Mouse (Mus musculus) CH12.LX (cell line): ENCODE measurements around the gene Ccl7. TPM values are rescaled to one million over a fixed set of nuclear protein-coding genes. Genes with fewer than 3 reads are reported as not detected.

Experiments used
- DNase-seq: peaks from one replicate; pipeline ENCODE4 v3.0.0-alpha.2; 2013; ENCODE audit errors: extremely low read depth
- H3K27ac ChIP-seq: 2 replicates; pipeline ENCODE4 v1.5.1; 2012; ENCODE audit warnings: low read depth, mild to moderate bottlenecking, control low read depth, moderate library complexity; ENCODE audit not compliant: insufficient read depth
- H3K27me3 ChIP-seq: replicated peaks from 2 replicates; pipeline ENCODE3; 2012; ENCODE audit warnings: inconsistent platforms
- H3K36me3 ChIP-seq, 2 experiments: replicated peaks in 1 of 2; 2 replicates each; pipeline versions ENCODE3 to v1.6.1; 2012; ENCODE audit warnings: inconsistent platforms in 1 of 2, low read length in 1 of 2, mild to moderate bottlenecking in 1 of 2, mixed read lengths in 1 of 2, moderate library complexity in 1 of 2; ENCODE audit not compliant: control insufficient read depth in 1 of 2, insufficient read depth in 1 of 2
- H3K4me1 ChIP-seq, 2 experiments: 2 replicates each; pipeline ENCODE4 v1.6.1; 2012; ENCODE audit warnings: inconsistent platforms in 1 of 2, moderate library complexity in 1 of 2; ENCODE audit not compliant: insufficient read depth in 2 of 2, control insufficient read depth in 1 of 2
- H3K4me2 ChIP-seq: 2 replicates; pipeline ENCODE4 v1.6.1; 2012; ENCODE audit warnings: low read depth, mild to moderate bottlenecking, control low read depth; ENCODE audit not compliant: poor library complexity, insufficient read depth, severe bottlenecking
- H3K4me3 ChIP-seq, 3 experiments: fragments of 150-350 bp in 1 of 3; sonication (generic) in 1 of 3; replicated peaks in 1 of 3; 2 replicates each; pipeline versions ENCODE3 to v1.5.1; 2011 to 2012; ENCODE audit warnings: low read depth in 2 of 3, low read length in 2 of 3, mild to moderate bottlenecking in 2 of 3, moderate library complexity in 2 of 3, control low read depth in 1 of 3, improper control_type of control experiment in 1 of 3, inconsistent platforms in 1 of 3, mixed read lengths in 1 of 3; ENCODE audit not compliant: poor library complexity in 1 of 3
- H3K79me2 ChIP-seq: replicated peaks from 2 replicates; pipeline ENCODE4 v1.6.1; 2012; ENCODE audit warnings: mild to moderate bottlenecking, moderate library complexity; ENCODE audit not compliant: control insufficient read depth, poor library complexity, insufficient read depth, severe bottlenecking; ENCODE audit errors: extremely low read depth
- H3K9ac ChIP-seq: 2 replicates; pipeline ENCODE4 v1.6.1; 2012; ENCODE audit warnings: low read depth, mild to moderate bottlenecking, control low read depth, moderate library complexity; ENCODE audit not compliant: insufficient read depth
- H3K9me3 ChIP-seq: replicated peaks from 2 replicates; pipeline ENCODE3; 2012; ENCODE audit warnings: low read length, inconsistent platforms, mixed read lengths
- E2F4 ChIP-seq: IDR thresholded peaks from 2 replicates; pipeline ENCODE4 v1.6.1; 2011; ENCODE audit warnings: low read depth, low read length, improper control_type of control experiment; ENCODE audit not compliant: insufficient replicate concordance
- ELF1 ChIP-seq: IDR thresholded peaks from 2 replicates; pipeline ENCODE4 v1.6.1; 2014; ENCODE audit warnings: low read depth, mild to moderate bottlenecking, inconsistent platforms, low read length, improper control_type of control experiment
- EP300 ChIP-seq: IDR thresholded peaks from 2 replicates; pipeline ENCODE4 v1.6.1; 2011; ENCODE audit warnings: low read length, improper control_type of control experiment
- IRF4 ChIP-seq: IDR thresholded peaks from 2 replicates; pipeline ENCODE4 v1.6.1; 2014; ENCODE audit warnings: low read depth, mild to moderate bottlenecking, inconsistent platforms, low read length, improper control_type of control experiment
- JUN ChIP-seq: IDR thresholded peaks from 2 replicates; pipeline ENCODE4 v1.6.1; 2011; ENCODE audit warnings: low read depth, mild to moderate bottlenecking, low read length, improper control_type of control experiment, moderate library complexity; ENCODE audit not compliant: insufficient read depth
- MAFK ChIP-seq: IDR thresholded peaks from 2 replicates; pipeline ENCODE4 v1.6.1; 2011; ENCODE audit warnings: low read length, improper control_type of control experiment; ENCODE audit not compliant: insufficient replicate concordance
- MAZ ChIP-seq: IDR thresholded peaks from 2 replicates; pipeline ENCODE4 v1.6.1; 2012; ENCODE audit warnings: low read depth, mild to moderate bottlenecking, inconsistent platforms, low read length, improper control_type of control experiment, moderate library complexity
- MEF2A ChIP-seq: IDR thresholded peaks from 2 replicates; pipeline ENCODE4 v1.6.1; 2014; ENCODE audit warnings: low read depth, mild to moderate bottlenecking, inconsistent platforms, low read length, improper control_type of control experiment, borderline replicate concordance
- NRF1 ChIP-seq: IDR thresholded peaks from 2 replicates; pipeline ENCODE4 v1.6.1; 2014; ENCODE audit warnings: low read depth, mild to moderate bottlenecking, inconsistent platforms, low read length, improper control_type of control experiment, moderate library complexity
- PAX5 ChIP-seq: IDR thresholded peaks from 2 replicates; pipeline ENCODE4 v1.6.1; 2012; ENCODE audit warnings: low read length, inconsistent platforms, mixed read lengths
- RAD21 ChIP-seq: IDR thresholded peaks from 2 replicates; pipeline ENCODE4 v1.6.1; 2011; ENCODE audit warnings: low read depth, mild to moderate bottlenecking, low read length, improper control_type of control experiment, moderate library complexity
- RCOR1 ChIP-seq: conservative IDR thresholded peaks from 2 replicates; pipeline ENCODE4 v1.6.1; 2012; ENCODE audit warnings: low read depth, mild to moderate bottlenecking, inconsistent platforms, low read length, improper control_type of control experiment
- TCF12 ChIP-seq: IDR thresholded peaks from 2 replicates; pipeline ENCODE4 v1.6.1; 2014; ENCODE audit warnings: low read depth, mild to moderate bottlenecking, inconsistent platforms, low read length, improper control_type of control experiment
- UBTF ChIP-seq: IDR thresholded peaks from 2 replicates; pipeline ENCODE4 v1.6.1; 2012; ENCODE audit warnings: low read depth, mild to moderate bottlenecking, inconsistent platforms, low read length, improper control_type of control experiment, moderate library complexity
- USF2 ChIP-seq: conservative IDR thresholded peaks from 2 replicates; pipeline ENCODE4 v1.6.1; 2011; ENCODE audit warnings: low read depth, low read length, improper control_type of control experiment
- ZC3H11A ChIP-seq: IDR thresholded peaks from 2 replicates; pipeline ENCODE4 v1.6.1; 2012; ENCODE audit warnings: low read depth, mild to moderate bottlenecking, inconsistent platforms, low read length, improper control_type of control experiment
- ZMIZ1 ChIP-seq: IDR thresholded peaks from 2 replicates; pipeline ENCODE4 v1.6.1; 2012; ENCODE audit warnings: low read depth, mild to moderate bottlenecking, inconsistent platforms, low read length, improper control_type of control experiment
- dilution Hi-C: fragments of 300-500 bp; cut with MboI; formaldehyde crosslinking; loops from 2 replicates; pipeline ENCODE4 v1.14.3; 2020; ENCODE audit warnings: low sequenced_read_pairs; ENCODE audit not compliant: extremely low pct_unique_long_range_greater_than_20kb, extremely low pct_ligation_motif_present
- in situ Hi-C: fragments of 300-500 bp; cut with MboI; formaldehyde crosslinking; loops from 3 replicates; pipeline ENCODE4 v1.14.3; 2019; ENCODE audit warnings: low sequenced_read_pairs, low pct_ligation_motif_present, low pct_unique_long_range_greater_than_20kb, mixed read lengths
- polyA plus RNA-seq: library from polyadenylated mRNA; unstranded; fragments of >175 nt; gene quantifications from 2 replicates; pipeline ENCODE4 v1.2.1, GENCODE M21; 2012; ENCODE audit warnings: low read depth; ENCODE audit not compliant: insufficient read length
- total RNA-seq, 2 experiments: library from RNA; depleted of rRNA; stranded (reverse); fragments of 300-350 nt in 1 of 2; fragments of >200 nt in 1 of 2; gene quantifications; 2 replicates each; pipeline ENCODE4 v1.2.3; 2012 to 2014

Gene Ccl7
- total and polyA plus RNA-seq, 3 experiments: not detected

GRCm38 (mm10) chr11:82019793-82020192 lies 25.7 kb upstream of the Ccl7 start:
- no peak for TF ChIP-seq MAFK
- TF ChIP-seq UBTF: no peak
- TF ChIP-seq MAZ: no peak
- TF ChIP-seq RAD21: no peak
- TF ChIP-seq JUN: no peak
- TF ChIP-seq ZMIZ1: no peak
- TF ChIP-seq USF2: no peak
- TF ChIP-seq NRF1: no peak
- no peak for TF ChIP-seq ZC3H11A
- TF ChIP-seq TCF12: no peak
- TF ChIP-seq PAX5: no peak
- no peaks in the 10 kb centered on the region for H3K79me2 ChIP-seq
- no peaks in the 10 kb centered on the region for H3K36me3 ChIP-seq
- peaks cover 18 to 72% of the 10 kb centered on the region in 2 experiments; a peak in 3 of 4 replicates for H3K4me1 ChIP-seq
- no peak overlapping the region for H3K4me3 ChIP-seq
- no peaks in the 10 kb centered on the region for H3K9me3 ChIP-seq
- DNase-seq: no peak
- H3K27ac ChIP-seq: no peak overlapping the region
- in situ Hi-C loops: no loop called here
- H3K27me3 ChIP-seq: no peaks in the 10 kb centered on the region
- dilution Hi-C loops: no loop called here
- H3K9ac ChIP-seq: no peak overlapping the region
- no peak overlapping the region for H3K4me2 ChIP-seq

DNA sequence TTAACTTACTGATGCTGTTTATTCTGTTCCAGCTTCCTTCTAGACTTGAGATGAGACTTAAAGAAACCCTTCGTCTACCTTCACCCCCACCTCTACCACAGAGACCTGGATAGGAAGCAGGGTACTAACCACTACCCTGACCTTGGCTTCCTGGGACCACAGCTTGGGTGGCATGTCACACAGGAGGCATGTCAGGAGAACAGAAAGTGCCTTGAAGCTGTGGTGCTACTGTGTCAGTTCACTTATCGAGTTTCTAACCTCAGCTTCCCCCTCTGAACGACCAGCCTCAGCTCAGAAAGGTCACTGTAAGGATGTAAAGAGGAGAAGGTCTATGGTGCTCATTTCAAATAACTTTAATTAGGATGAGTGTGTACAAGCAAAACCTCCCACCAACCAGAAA lies 24.1 kb upstream of the Ccl7 start:
- Histone ChIP-seq H3K9me3 (no peaks in the 10 kb centered on the region), H3K36me3 (no peaks in the 10 kb centered on the region), H3K4me1 (peaks cover 11 to 59% of the 10 kb centered on the region in 2 experiments; a peak in 3 of 4 replicates), H3K4me3 (no peak overlapping the region), H3K27ac (no peak overlapping the region), H3K4me2 (no peak overlapping the region), H3K79me2 (no peaks in the 10 kb centered on the region), H3K27me3 (peaks cover 7% of the 10 kb centered on the region), H3K9ac (no peak overlapping the region)
- peak; percentile 41 for DNase-seq
- TF ChIP-seq PAX5: no peak
- TF ChIP-seq ELF1: no peak
- no peak for TF ChIP-seq E2F4
- in situ Hi-C loops: no loop called here
- dilution Hi-C loops: no loop called here

DNA sequence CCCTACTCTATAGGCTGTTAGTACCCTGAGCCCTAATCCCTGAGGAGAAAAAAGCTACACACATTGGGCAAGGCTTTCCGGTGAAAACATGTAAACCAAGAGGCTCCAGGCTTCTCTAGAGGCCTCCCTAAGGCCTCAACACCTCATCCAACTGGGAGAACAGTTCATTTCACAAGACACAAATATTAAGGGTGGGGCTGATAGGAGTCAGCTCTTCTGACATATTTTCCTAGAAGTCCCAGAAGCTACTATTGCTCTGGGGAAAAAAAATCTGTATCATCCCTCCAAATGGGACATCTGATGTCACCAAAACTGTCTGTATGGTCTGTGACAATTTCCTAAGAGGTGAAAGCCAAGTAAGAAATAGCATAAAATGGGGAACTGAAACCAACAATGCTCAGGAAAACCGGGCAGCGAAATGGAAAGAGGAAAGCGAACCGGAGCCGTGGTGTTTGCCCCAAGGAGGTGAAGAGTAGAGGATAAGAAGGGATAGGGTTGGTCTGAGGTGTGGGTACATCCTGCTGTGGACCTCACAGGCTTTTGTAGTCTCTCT lies 22.9 kb upstream of the Ccl7 start:
- H3K9ac ChIP-seq: no peak overlapping the region
- peaks cover 10% of the 10 kb centered on the region for H3K27me3 ChIP-seq
- peaks cover 8 to 50% of the 10 kb centered on the region in 2 experiments; a peak in 3 of 4 replicates for H3K4me1 ChIP-seq
- no peak for TF ChIP-seq NRF1
- no peak for TF ChIP-seq ELF1
- TF ChIP-seq EP300: peak; percentile 67
- peak; percentile 50; the same call in 1 of the 2 replicates for TF ChIP-seq IRF4
- peak; percentile 65; the same call in 1 of the 2 replicates for TF ChIP-seq MEF2A
- no peak for TF ChIP-seq RCOR1
- no peak for TF ChIP-seq TCF12
- dilution Hi-C loops: no loop called here
- H3K4me2 ChIP-seq: no peak overlapping the region
- in situ Hi-C loops: no loop called here
- no peak overlapping the region for H3K27ac ChIP-seq
- H3K79me2 ChIP-seq: no peaks in the 10 kb centered on the region
- H3K9me3 ChIP-seq: no peaks in the 10 kb centered on the region
- DNase-seq: no peak
- no peaks in the 10 kb centered on the region for H3K36me3 ChIP-seq
- H3K4me3 ChIP-seq: no peak overlapping the region
